8 mouse cellular contexts compared by ENCODE assay signal in the genomic region with DNA sequence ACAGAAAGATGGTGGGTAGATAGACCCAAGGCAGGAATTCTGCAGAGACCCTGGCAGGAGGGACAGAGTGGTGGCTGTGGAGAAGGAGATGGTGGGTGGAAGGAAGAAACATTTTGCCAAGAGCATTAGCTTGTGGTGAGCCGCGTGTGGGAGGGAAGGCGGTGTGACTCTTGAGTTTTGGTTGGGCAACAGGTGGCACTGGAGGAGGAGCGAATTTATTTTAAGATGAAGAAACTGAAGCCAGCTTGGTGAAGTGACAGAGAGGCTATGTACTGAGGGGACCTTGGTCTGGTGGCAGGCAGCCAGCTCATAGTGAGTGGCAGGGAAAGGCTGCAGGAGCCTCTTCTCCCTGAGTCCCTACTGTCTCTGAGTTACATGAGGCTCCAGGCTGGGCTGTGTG. TPM values are rescaled to one million over a fixed set of nuclear protein-coding genes. Genes with fewer than 3 reads are reported as not detected.
A peak's percentile ranks its signal among the peaks of the same experiment; 100 is the strongest.
DNase-seq lines count a peak whose midpoint lies in the region; ATAC-seq and TF ChIP-seq lines count a peak whose summit lies in the region.

No protein-coding gene starts in this region.

- 0 out of 2 replicates have a peak, but pooled peaks cover 17% of the 10 kb centered on the region for H3K4me1 ChIP-seq in forebrain, embryonic 13.5 days

- no peak overlapping the region for H3K27ac ChIP-seq in left cerebral cortex, adult 2 months
- H3K27ac ChIP-seq in forebrain, embryonic 13.5 days: no peak overlapping the region

- TF ChIP-seq CTCF in left cerebral cortex, adult 2 months (IDR thresholded peaks at IDR 0.05): no peak

- no peak for ATAC-seq in erythroblast, adult 5-6 weeks (replicated peaks; ENCODE audit: low FRiP score, poor library complexity, severe bottlenecking)
- no peak for ATAC-seq in forebrain, embryonic 13.5 days

- H3K4me2 ChIP-seq in forebrain, embryonic 13.5 days: no peak overlapping the region

- H3K9me3 ChIP-seq in forebrain, embryonic 13.5 days (replicated peaks): no peaks in the 10 kb centered on the region

- H3K9ac ChIP-seq in forebrain, embryonic 13.5 days: no peak overlapping the region

- peak; percentile 47 for DNase-seq in ovary, postnatal 36 days (ENCODE audit: low spot score)
- DNase-seq in ovary, postnatal 10 days (ENCODE audit: low spot score): no peak
- peak; percentile 75 for DNase-seq in gastrocnemius, postnatal 14 days
- peak; percentile 59 to 65 for DNase-seq in left cerebral cortex, adult 2 months (ENCODE audit: extremely low spot score in 1 of 2, low spot score in 2 of 2)
- DNase-seq in right cerebral cortex, postnatal 25 days: peak; percentile 47
- no peak for DNase-seq in cerebellum, adult 8-10 months

- no peaks in the 10 kb centered on the region for H3K36me3 ChIP-seq in forebrain, embryonic 13.5 days (ENCODE audit: poor library complexity, severe bottlenecking)

- H3K27me3 ChIP-seq in forebrain, embryonic 13.5 days: no peaks in the 10 kb centered on the region

- WGBS in forebrain, embryonic 13.5 days: 89% methylated on average over 4 of the region's 4 CpGs

- intact Hi-C loops in gastrocnemius, postnatal 14 days (cut with DNase I; ENCODE audit: low total_unique reads): no loop called here
- intact Hi-C loops in left cerebral cortex, adult 2 months (cut with DNase I): no loop called here

- H3K4me3 ChIP-seq in left cerebral cortex, adult 2 months: no peak overlapping the region
- H3K4me3 ChIP-seq in forebrain, embryonic 13.5 days: no peak overlapping the region

RNA-seq across cellular contexts. Expression of a gene that starts 11.1 kb away (rescaled TPM):
- total RNA-seq in gastrocnemius, postnatal 14 days (2021): not detected
- under 1 TPM in 1 of 2 experiments, not detected in 1; 0.09 TPM for total RNA-seq in left cerebral cortex, adult 2 months (2021)
- total RNA-seq in erythroblast, adult 5-6 weeks (2015; ENCODE audit: low replicate concordance): not detected in 2 replicates
- total RNA-seq in erythroblast, adult 5-6 weeks (2017; ENCODE audit: low replicate concordance): not detected in 2 replicates
- polyA plus RNA-seq in forebrain, embryonic 13.5 days (2015; fragmentation: Nextera tagmentation; extraction: Ambion mirVana): 0.05 and 0.06 TPM in 2 replicates

RNA-seq across cellular contexts. Expression of a gene that starts 42.3 kb away (rescaled TPM):
- 1 to 10 TPM; 1.0 to 2.1 TPM for total RNA-seq in gastrocnemius, postnatal 14 days (2021)
- total RNA-seq in left cerebral cortex, adult 2 months (2021): 1 to 10 TPM; 1.5 to 2.3 TPM
- total RNA-seq in erythroblast, adult 5-6 weeks (2015; ENCODE audit: low replicate concordance): not detected in 2 replicates
- not detected in 2 replicates for total RNA-seq in erythroblast, adult 5-6 weeks (2017; ENCODE audit: low replicate concordance)
- 0.15 and 0.16 TPM in 2 replicates for polyA plus RNA-seq in forebrain, embryonic 13.5 days (2015; fragmentation: Nextera tagmentation; extraction: Ambion mirVana)

Comparison
In these comparisons a context has a peak if more than half of its experiments do, and no peak if none do; other contexts are left out.
1. DNase-seq: peak in ovary, postnatal 36 days (single experiment), gastrocnemius, postnatal 14 days (single experiment), left cerebral cortex, adult 2 months (2 of 2) and right cerebral cortex, postnatal 25 days (single experiment); none in ovary, postnatal 10 days (single experiment) and cerebellum, adult 8-10 months (single experiment).